In the genomic region with DNA sequence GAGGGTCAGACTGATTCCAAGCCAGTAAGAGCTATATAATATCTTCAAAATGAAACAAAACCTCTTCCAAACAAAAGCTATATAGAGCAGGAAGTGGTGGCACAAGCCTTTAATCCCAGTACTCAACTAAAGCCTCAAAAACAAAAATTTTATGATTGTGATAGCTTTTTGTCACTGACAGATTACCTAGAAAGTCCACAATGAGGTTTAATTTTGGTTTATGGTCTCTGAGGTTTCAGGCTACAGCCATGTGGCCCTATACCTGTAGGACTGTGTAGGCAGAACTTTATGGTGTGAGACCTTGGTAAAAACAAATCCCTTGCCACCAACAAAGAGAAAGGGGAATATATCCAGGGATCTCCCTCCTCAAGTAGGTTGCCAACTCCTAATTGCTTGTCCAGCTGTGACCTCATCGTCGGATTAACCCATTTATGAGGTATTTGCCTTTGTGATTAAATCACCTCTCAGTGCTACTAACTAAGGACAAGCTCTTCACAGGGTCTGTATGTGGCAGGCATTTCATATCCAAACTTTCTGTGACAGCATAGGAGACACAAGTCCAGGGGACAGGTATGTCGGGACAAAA, we compare ENCODE assay signal across 8 mouse cellular contexts. TPM values are rescaled to one million over a fixed set of nuclear protein-coding genes. Genes with fewer than 3 reads are reported as not detected.
A peak's percentile ranks its signal among the peaks of the same experiment; 100 is the strongest.
DNase-seq lines count a peak whose midpoint lies in the region; ATAC-seq lines count a peak whose summit lies in the region.
"Had no signal": no experiment of that assay in that cellular context is flagged by ENCODE, and none has a peak within 500 bp of the region (broad histone marks: within the 10 kb centered on the region; RNA-seq: fewer than 3 reads in every experiment).

No protein-coding gene starts in this region.

- 87% methylated on average over 3 of the region's 3 CpGs for WGBS in neural tube, embryonic 11.5 days
- WGBS in forebrain, embryonic 15.5 days, result 41% methylated on average over 3 of the region's 3 CpGs
- WGBS in liver, embryonic 13.5 days (ENCODE audit: insufficient replicate concordance), result 73% methylated on average over 3 of the region's 3 CpGs
- WGBS in stomach, embryonic 16.5 days, result 86% methylated on average over 3 of the region's 3 CpGs

- peak overlapping the region; percentile 66; the same call in 1 of the 2 replicates for H3K4me2 ChIP-seq in neural tube, embryonic 11.5 days (ENCODE audit: low read depth)
- H3K4me2 ChIP-seq in forebrain, embryonic 15.5 days (replicated peaks), result no peak overlapping the region
- H3K4me2 ChIP-seq in liver, embryonic 13.5 days, result peak overlapping the region; percentile 86
- H3K4me2 ChIP-seq in stomach, embryonic 16.5 days (ENCODE audit: low read depth, low read length), result peak overlapping the region; percentile 64

- H3K9me3 ChIP-seq in neural tube, embryonic 11.5 days (ENCODE audit: control insufficient read depth, low read length), result no peaks in the 10 kb centered on the region
- no peaks in the 10 kb centered on the region for H3K9me3 ChIP-seq in forebrain, embryonic 15.5 days
- H3K9me3 ChIP-seq in liver, embryonic 13.5 days (replicated peaks), result no peaks in the 10 kb centered on the region
- H3K9me3 ChIP-seq in stomach, embryonic 16.5 days (replicated peaks; ENCODE audit: control insufficient read depth, low read length), result no peaks in the 10 kb centered on the region

- H3K4me3 ChIP-seq in neural tube, embryonic 11.5 days (ENCODE audit: low read depth, low read length), result no peak overlapping the region
- peak overlapping the region; percentile 100; the same call in 1 of the 2 replicates for H3K4me3 ChIP-seq in forebrain, embryonic 15.5 days
- peak overlapping the region; percentile 99 for H3K4me3 ChIP-seq in liver, embryonic 13.5 days (replicated peaks)
- no peak overlapping the region for H3K4me3 ChIP-seq in stomach, embryonic 16.5 days (replicated peaks; ENCODE audit: low read length)

- no peak for ATAC-seq in neural tube, embryonic 11.5 days (ENCODE audit: insufficient read depth, low FRiP score, low TSS enrichment)
- ATAC-seq in forebrain, embryonic 15.5 days (replicated peaks), result no peak
- ATAC-seq in liver, embryonic 13.5 days (ENCODE audit: low read depth), result no peak
- ATAC-seq in stomach, embryonic 16.5 days (ENCODE audit: insufficient read depth, low FRiP score), result no peak
- ATAC-seq: activated CD4-positive, CD25-positive, alpha-beta regulatory T cell, adult 4 months had no signal

- no peak overlapping the region for H3K27ac ChIP-seq in neural tube, embryonic 11.5 days (ENCODE audit: low read depth, low read length)
- no peak overlapping the region for H3K27ac ChIP-seq in forebrain, embryonic 15.5 days (replicated peaks)
- peak overlapping the region; percentile 99 for H3K27ac ChIP-seq in liver, embryonic 13.5 days
- no peak overlapping the region for H3K27ac ChIP-seq in stomach, embryonic 16.5 days (ENCODE audit: low read length)

- peaks cover 3% of the 10 kb centered on the region for H3K36me3 ChIP-seq in neural tube, embryonic 11.5 days (ENCODE audit: control insufficient read depth, insufficient read depth, low read length)
- peaks cover 12% of the 10 kb centered on the region; the same call in 1 of the 2 replicates for H3K36me3 ChIP-seq in forebrain, embryonic 15.5 days
- H3K36me3 ChIP-seq in liver, embryonic 13.5 days, result peaks cover 20% of the 10 kb centered on the region
- H3K36me3 ChIP-seq in stomach, embryonic 16.5 days (ENCODE audit: control insufficient read depth, insufficient read depth, low read length), result peaks cover 5% of the 10 kb centered on the region

- no peak for DNase-seq in neural tube, embryonic 11.5 days (ENCODE audit: low spot score)
- no peak for DNase-seq in neural tube, embryonic 10.5 days (ENCODE audit: extremely low spot score, low spot score)
- DNase-seq in liver, embryonic 13.5 days, result no peak
- no peak for DNase-seq in layer of hippocampus, postnatal 10 days (ENCODE audit: low spot score in 2 of 2)
- DNase-seq in urinary bladder, postnatal 25 days (ENCODE audit: low spot score), result no peak

- H3K9ac ChIP-seq in neural tube, embryonic 11.5 days (ENCODE audit: low read length), result 0 out of 2 replicates have a peak overlapping the region, but pooled peaks have one; percentile 100
- H3K9ac ChIP-seq in forebrain, embryonic 15.5 days (replicated peaks), result no peak overlapping the region
- H3K9ac ChIP-seq in liver, embryonic 13.5 days, result peak overlapping the region; percentile 100
- H3K9ac ChIP-seq in stomach, embryonic 16.5 days (ENCODE audit: low read length), result peak overlapping the region; percentile 99

- H3K27me3 ChIP-seq in neural tube, embryonic 11.5 days (ENCODE audit: control insufficient read depth, insufficient read depth, low read length), result no peaks in the 10 kb centered on the region
- H3K27me3 ChIP-seq in forebrain, embryonic 15.5 days, result no peaks in the 10 kb centered on the region
- H3K27me3 ChIP-seq in liver, embryonic 13.5 days, result no peaks in the 10 kb centered on the region
- H3K27me3 ChIP-seq in stomach, embryonic 16.5 days (ENCODE audit: control insufficient read depth, insufficient read depth, low read length), result no peaks in the 10 kb centered on the region

- peaks cover 14% of the 10 kb centered on the region for H3K4me1 ChIP-seq in neural tube, embryonic 11.5 days (ENCODE audit: control insufficient read depth, insufficient read depth, low read length)
- H3K4me1 ChIP-seq in forebrain, embryonic 15.5 days, result peaks cover 31% of the 10 kb centered on the region
- H3K4me1 ChIP-seq in liver, embryonic 13.5 days (replicated peaks), result peaks cover 67% of the 10 kb centered on the region
- H3K4me1 ChIP-seq in stomach, embryonic 16.5 days (ENCODE audit: control insufficient read depth, insufficient read depth, low read length), result peaks cover 19% of the 10 kb centered on the region

RNA-seq across cellular contexts. Expression of a gene that starts 1.5 kb away (rescaled TPM):
- 126 and 128 TPM in 2 replicates for polyA plus RNA-seq in neural tube, embryonic 11.5 days (2014; fragmentation: Nextera tagmentation; extraction: Ambion mirVana)
- polyA plus RNA-seq in forebrain, embryonic 15.5 days (2015; fragmentation: Nextera tagmentation; extraction: Ambion mirVana), result 81.5 and 87.6 TPM in 2 replicates
- polyA plus RNA-seq in liver, embryonic 13.5 days (2015; fragmentation: Nextera tagmentation; extraction: Ambion mirVana), result 49.9 and 54.6 TPM in 2 replicates
- 97.3 and 100 TPM in 2 replicates for polyA plus RNA-seq in stomach, embryonic 16.5 days (2015; fragmentation: Nextera tagmentation; extraction: Ambion mirVana)
- total RNA-seq in layer of hippocampus, postnatal 10 days (2021), result 10 to 100 TPM; 56.7 to 61.8 TPM

Comparison
In these comparisons a context has a peak if more than half of its experiments do, and no peak if none do; other contexts are left out.
1. H3K4me3 ChIP-seq: peak in forebrain, embryonic 15.5 days (single experiment) and liver, embryonic 13.5 days (single experiment); none in neural tube, embryonic 11.5 days (single experiment) and stomach, embryonic 16.5 days (single experiment).